Mouse (Mus musculus): ENCODE results near the gene Liph. TPM values are rescaled to one million over a fixed set of nuclear protein-coding genes. Genes with fewer than 3 reads are reported as not detected.

Liph gene
- 1.8 TPM in 2 replicates for polyA plus RNA-seq (2015; fragmentation: Nextera tagmentation; extraction: Ambion mirVana)

DNA sequence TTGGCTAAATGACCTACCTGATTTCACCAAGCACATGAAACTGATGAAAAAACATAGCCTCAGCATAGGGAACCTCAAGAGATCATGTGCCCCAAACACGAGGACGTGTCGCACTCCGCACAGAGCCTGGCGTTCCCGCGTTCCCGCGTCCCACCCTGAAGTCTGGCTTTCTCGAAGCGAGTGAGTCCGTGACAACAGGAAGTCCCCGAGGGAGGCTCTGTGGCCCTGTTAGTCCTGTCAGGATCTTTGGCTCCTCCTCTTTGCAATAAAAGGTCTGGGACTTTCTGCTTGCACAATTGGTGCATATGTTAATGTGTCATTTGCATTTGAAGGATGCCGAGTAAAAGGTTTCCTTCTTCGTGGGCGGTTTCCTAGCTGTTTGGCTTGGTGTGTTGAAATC lies at the start of gene Liph:
Gene Liph, minus strand, starts transcription at position 360 of the 400 bp plus-strand sequence.

DNA sequence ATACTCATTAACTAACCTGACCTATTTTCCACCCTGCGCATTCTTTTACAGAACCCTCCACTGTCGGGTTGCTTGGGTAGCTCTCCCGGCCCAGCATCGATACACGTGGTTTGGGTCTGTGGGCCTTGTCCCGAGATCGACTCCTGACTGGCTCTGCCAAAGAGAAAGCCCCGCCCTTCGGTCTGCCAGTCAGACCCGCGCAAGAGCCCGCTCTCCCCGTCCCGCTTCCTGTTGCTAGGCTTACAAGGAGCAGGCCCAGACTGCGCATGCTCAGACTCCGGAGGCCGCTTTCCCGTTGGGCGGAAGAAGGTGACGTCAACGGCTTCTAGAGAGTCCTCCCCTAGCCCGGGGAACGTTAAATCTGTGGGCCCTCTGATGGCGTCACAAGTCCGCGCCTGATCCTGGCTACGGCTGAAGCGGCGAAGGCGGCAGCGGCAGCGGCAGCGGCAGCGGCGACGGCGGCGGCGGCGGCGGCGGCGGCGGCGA lies 13.7 kb upstream of the Liph start, which contains the start of gene Senp2:
Gene Senp2, plus strand, starts transcription at position 386 of the 486 bp plus-strand sequence.

DNA sequence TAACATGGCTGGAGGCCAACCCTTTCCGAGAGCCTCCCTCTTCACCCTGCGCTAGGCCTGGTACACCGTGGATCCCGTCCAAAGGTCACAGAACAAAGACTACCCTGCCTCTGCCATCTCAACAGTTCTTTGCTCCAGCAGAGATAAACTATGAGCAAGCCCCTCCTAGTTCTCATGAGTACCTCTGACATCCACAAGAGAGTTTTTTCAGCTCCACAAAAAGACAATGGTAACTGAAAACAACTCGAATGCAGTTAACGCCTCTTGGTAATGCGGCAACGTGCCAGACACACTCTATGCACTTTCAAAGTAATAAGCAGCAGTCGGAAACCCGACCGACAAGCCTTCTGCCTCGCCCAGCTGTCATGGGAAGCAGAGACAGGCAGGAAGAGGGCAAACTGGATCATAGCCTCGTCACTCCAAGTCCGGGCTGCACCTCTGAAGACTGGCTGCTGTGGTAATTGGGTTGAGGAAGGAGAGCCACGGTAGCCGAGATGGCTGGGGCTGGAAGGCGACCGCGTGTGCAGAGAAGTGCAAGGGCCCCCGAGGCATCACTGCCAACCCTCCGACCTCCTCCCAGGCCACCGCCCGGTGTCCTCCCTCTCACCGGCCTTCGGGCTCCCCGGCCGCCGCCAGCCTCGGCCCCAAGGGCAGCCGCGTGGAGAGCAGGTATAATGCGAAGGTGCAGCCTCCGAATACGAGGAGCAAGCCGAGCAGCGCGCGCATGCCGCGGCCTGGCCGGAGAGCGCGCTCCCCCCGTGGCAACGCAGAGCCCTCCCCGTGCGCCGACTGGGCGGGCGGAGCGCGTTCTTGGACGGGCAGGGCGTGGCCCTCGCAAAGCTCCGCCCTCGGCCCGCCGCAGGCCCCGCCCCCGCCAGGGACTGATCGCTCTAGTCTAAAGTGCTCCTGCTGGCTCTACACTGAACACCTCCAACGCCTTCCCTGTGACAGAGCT lies 48.4 kb downstream of the Liph start, which contains the start of gene Tmem41a:
Gene Tmem41a, minus strand, starts transcription at position 792 of the 955 bp plus-strand sequence.

Other genes with a start within 250 kb of the Liph start
- 3.3 and 4.2 TPM in 2 replicates for gene Ehhadh, start 207.9 kb downstream of the Liph start, polyA plus RNA-seq (2015; fragmentation: Nextera tagmentation; extraction: Ambion mirVana)
- 0.12 and 0.13 TPM in 2 replicates for gene Map3k13, start 201.3 kb downstream of the Liph start, polyA plus RNA-seq (2015; fragmentation: Nextera tagmentation; extraction: Ambion mirVana)
- gene Tmem41a, start 48.1 kb downstream of the Liph start, polyA plus RNA-seq (2015; fragmentation: Nextera tagmentation; extraction: Ambion mirVana): 30.4 and 32.8 TPM in 2 replicates
- 34.9 and 35.3 TPM in 2 replicates for gene Senp2, start 13.8 kb upstream of the Liph start, polyA plus RNA-seq (2015; fragmentation: Nextera tagmentation; extraction: Ambion mirVana)
- gene Igf2bp2, start 167.6 kb upstream of the Liph start, polyA plus RNA-seq (2015; fragmentation: Nextera tagmentation; extraction: Ambion mirVana): 7.6 and 10.5 TPM in 2 replicates